Mouse (Mus musculus) lung, adult 2 months (tissue): ENCODE results near the gene Tmem82. TPM values are rescaled to one million over a fixed set of nuclear protein-coding genes. Genes with fewer than 3 reads are reported as not detected.

Experiments used
- DNase-seq: peaks from one replicate; pipeline ENCODE4 v3.0.0; 2022
- H3K4me1 ChIP-seq: fragments of 200-500 bp; 2 replicates; pipeline ENCODE4 v1.6.1; 2011; ENCODE audit warnings: low read length; ENCODE audit not compliant: control insufficient read depth, insufficient read depth
- H3K4me3 ChIP-seq: fragments of 200-500 bp; replicated peaks from 2 replicates; pipeline ENCODE3; 2011; ENCODE audit warnings: low read depth, mild to moderate bottlenecking, control low read depth, low read length; ENCODE audit errors: extremely low read depth
- CTCF ChIP-seq: fragments of 200-500 bp; IDR thresholded peaks from 2 replicates; pipeline ENCODE4 v1.5.1; 2011; ENCODE audit warnings: mild to moderate bottlenecking, low read length, control low read depth; ENCODE audit not compliant: insufficient read depth
- POLR2A ChIP-seq: fragments of 200-500 bp; IDR thresholded peaks from 2 replicates; pipeline ENCODE4 v1.6.1; 2011; ENCODE audit warnings: low read depth, mild to moderate bottlenecking, control low read depth, low read length, borderline replicate concordance; ENCODE audit errors: extremely low read depth
- WGBS: fragments of 180-500 bp; shearing (Covaris S2); methylation state at CpG from one replicate; pipeline ENCODE4 v1.1.7; 2018; 5-methylcytosine and 5-hydroxymethylcytosine counted together
- polyA plus RNA-seq: library from polyadenylated mRNA; depleted of rRNA; stranded (reverse); fragments of >200 nt; gene quantifications from 2 replicates; pipeline ENCODE4 v1.2.3, GENCODE M21; 2012; rRNA removed

Tmem82 gene
- polyA plus RNA-seq: 5.1 and 5.3 TPM in 2 replicates

DNA sequence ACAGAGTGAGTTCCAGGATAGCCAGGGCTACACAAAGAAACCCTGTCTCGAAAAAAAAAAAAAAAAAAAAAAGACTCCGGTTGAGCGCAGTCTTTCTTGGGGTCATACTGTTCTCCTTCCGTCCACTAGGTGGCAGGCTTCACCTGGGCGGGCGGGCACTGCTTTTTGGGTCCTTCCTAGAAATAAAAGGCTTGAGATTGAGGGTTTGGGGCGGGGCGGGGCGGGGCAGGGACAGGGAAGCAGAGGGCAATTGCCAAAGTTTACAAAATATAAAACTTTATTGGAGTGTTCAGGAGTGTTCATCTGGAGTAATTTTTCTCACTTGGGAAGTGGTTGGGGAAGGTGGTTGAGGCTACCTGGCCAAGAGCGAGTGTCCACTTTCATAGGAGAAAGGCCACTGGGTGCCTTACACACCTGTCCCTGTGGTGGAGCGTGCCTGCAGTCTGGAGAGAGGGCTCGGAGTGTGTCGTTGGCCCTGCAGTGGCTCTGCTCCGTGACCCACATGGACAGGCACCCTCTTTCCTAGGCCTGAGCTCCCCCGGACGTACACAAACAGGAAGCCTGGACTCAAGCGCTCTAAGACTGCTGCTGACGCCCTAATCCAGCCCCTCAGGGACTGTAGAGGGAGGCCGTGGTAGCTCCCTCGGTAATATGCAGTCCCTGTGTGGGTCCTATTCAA is at the start of gene Tmem82:
Tmem82 (minus strand) TSS at position 69 of the 679 bp plus-strand sequence.
- H3K4me3 ChIP-seq: peak within 1 kb of the TSS; percentile 30

DNA sequence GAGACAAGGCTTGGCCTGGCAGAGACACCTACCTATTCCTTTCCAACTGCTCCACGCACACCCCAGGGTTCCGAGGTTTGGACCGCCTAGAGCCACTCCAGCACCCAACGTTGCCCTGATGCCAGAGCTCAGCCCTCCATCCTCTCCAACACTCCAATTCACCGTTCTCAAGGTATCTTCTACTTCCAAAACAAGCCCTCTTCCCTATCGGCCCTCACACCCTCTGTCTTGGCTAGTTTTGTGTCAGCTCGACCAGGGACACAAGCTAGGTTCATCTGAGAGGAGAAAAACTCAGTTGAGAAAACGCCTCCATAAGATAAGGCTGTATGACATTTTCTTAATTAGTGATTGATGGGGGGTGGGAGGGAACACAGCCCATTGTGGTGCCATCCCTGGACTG is 46.4 kb upstream of the Tmem82 start, which contains the start of gene Plekhm2:
Plekhm2 (minus strand) TSS at position 101 of the 400 bp plus-strand sequence.
- Histone ChIP-seq H3K4me3 (peak within 1 kb of the TSS; percentile 61), H3K4me1 (peaks cover 6% of the 10 kb centered on the region)
- DNase-seq: no peak
- WGBS: 74% methylated on average over 8 of the region's 8 CpGs
- no peak for TF ChIP-seq POLR2A
- no peak for TF ChIP-seq CTCF

More for the DNA sequence above, at the start of gene Tmem82:
- no peak for TF ChIP-seq POLR2A
- TF ChIP-seq CTCF: peak; percentile 71
- WGBS: 14% methylated on average over 20 of the region's 20 CpGs
- peak; percentile 52 for DNase-seq
- peaks cover 13% of the 10 kb centered on the region for H3K4me1 ChIP-seq

DNA sequence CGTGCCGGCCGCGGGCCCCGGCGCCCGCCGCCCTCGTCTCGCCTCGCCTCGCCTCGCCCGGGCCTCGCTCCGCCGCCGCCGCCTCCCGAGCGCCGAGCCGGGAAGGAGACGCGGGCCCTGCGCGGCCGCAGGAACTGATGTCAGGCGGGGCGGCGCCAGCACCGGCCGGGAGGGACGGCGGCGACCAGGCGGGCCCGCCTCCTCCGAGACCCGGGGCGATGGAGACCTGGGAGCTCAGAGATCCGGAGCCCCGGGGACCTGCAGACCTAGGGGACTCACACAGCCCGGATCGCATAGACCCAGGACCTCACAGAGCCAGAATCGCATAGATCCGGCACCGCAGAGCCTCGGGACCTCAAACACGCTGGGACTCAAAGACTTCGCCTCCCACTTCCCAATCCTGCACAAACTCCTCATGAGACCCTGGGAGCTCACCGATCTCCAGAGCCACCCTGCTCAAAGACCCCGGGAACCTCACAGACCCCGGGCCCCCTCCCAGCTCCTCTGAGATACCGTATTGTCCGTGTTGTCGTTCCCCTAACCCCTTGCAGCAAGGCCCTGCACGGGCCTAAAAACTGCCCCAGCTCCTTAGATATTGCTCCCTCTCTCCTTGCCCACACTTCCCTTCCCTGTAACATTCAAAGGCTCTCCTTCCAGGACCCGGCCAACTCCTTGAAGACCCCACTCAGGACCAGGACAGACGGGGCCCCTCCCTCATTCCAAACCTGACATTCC is 45.7 kb upstream of the Tmem82 start:
- WGBS: under 1% methylated on average over 60 of the region's 60 CpGs
- Histone ChIP-seq H3K4me3 (peak overlapping the region; percentile 61), H3K4me1 (peaks cover 6% of the 10 kb centered on the region)
- DNase-seq: peak; percentile 76
- no peak for TF ChIP-seq CTCF
- TF ChIP-seq POLR2A: peak; percentile 57; the same call in 1 of the 2 replicates

DNA sequence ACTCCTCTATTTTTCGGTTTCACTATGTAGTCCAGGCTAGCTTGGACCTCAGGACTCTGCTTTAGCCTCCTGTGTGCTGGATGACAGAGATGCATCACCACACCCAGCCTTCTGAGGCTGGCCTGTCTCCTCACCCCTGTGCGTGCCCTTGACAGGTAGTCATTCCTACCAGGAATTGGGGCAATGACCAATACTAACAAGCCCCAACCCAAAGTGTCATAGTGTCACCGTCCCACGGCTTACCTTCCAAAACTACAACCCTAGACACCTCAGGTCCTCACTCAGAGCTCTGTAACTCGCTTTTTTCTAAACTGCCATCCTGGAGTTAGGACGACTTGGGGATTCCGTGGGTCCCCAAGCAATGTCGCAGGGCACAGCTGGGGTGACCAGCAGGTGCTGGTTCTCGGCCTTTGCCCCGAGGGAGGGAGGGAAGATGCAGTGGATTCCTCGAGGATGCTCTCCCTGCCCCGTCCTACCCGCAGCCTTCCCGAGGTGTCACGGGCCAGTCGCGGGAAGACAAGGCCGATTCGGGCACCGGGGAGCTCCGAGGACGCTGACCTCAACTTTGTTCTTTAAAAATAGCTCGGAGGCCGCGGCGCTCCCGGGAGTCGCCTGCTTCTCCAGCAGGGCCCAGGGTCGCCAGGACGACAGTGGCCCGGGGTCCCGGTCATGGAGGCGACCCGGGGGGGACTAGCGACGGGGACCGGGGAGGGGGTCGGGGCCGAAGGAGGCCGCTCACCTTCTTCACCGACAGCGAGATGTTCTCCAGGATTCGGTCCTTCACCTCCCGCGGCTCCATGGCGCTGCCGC is 44.9 kb upstream of the Tmem82 start:
- TF ChIP-seq CTCF (no peak), POLR2A (no peak)
- H3K4me3 ChIP-seq: peak overlapping the region; percentile 61
- H3K4me1 ChIP-seq: peaks cover 6% of the 10 kb centered on the region
- 1% methylated on average over 47 of the region's 47 CpGs for WGBS
- peak; percentile 50 for DNase-seq

DNA sequence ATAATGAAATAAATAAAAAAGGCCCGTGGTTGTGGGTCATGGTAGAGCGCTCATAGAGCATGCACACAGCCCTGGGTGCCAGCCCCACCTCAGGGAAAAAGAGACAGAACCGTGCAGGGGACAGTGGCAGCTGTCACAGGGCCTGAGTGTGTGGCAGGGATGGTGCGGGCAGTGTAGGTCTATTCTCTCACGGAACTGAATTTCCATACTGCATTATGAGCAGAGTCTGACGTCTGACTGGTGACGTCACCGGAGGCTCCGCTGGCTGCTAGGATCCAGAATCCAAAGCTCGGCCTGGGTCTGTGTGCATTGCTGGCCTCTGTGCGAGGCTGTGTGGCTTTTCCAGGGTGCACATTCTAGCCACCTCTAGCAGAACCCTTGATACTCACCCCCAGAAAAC is 42.5 kb upstream of the Tmem82 start:
- TF ChIP-seq CTCF (no peak), POLR2A (no peak)
- no peak overlapping the region for H3K4me3 ChIP-seq
- 94% methylated on average over 11 of the region's 11 CpGs for WGBS
- H3K4me1 ChIP-seq: peaks cover 6% of the 10 kb centered on the region
- no peak for DNase-seq

DNA sequence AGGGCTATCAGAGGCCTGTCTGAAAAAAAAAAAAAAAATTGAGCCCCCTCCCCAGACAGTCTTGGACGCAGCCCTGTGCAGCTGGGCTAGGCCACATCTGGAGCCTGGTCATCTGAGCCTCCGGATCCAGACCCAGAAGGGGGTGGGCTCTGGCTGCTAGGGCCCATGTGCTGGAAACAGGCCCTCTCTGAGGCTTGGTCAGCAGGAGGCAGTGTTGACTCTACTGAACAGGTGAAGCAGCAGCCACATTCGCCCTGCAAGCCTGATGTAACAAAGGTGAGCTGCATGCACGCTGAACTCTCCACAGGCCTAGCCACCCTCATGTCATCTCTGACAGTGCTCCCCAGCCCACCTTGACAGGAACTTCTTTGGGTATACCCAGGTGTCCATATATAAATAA is 41.3 kb upstream of the Tmem82 start:
- whole genome bisulfite sequencing: 69% methylated on average over 4 of the region's 4 CpGs
- DNase-seq: no peak
- H3K4me1 ChIP-seq: peaks cover 6% of the 10 kb centered on the region
- H3K4me3 ChIP-seq: no peak overlapping the region
- TF ChIP-seq CTCF: peak; percentile 27; the same call in 1 of the 2 replicates
- TF ChIP-seq POLR2A: no peak

DNA sequence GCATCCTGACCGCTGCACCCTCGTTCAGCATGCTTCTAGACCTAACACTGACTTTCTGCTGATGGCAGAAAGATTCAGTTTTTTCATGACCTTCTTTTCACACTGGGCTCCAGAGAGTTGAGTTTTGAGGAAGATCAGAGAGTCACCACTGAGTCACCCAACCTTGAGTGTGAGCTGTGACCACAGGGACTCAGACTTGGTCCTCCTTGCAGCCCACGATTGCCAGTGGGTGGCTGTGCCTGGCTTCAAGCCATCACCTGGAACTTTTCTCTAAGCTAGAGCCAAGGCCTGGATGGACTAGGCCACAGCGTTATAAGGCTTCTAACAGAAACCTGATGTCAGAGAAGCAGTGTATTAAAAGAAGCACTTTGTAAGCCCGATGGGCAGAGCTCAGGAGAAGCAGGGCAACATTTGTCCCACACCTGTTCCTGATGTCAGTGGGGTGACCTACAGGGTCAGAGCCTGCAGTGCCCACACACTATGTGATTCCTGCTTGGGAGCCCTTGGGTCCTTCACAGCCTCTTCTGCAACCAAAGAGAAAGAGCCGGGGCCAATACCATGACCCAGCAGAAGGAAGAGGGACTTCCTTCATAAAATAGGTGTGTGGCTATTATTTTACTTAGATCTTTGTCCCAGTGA is 40.5 kb upstream of the Tmem82 start:
- 77% methylated on average over 6 of the region's 6 CpGs for WGBS
- H3K4me3 ChIP-seq: no peak overlapping the region
- TF ChIP-seq CTCF (no peak), POLR2A (no peak)
- no peak for DNase-seq
- peaks cover 6% of the 10 kb centered on the region for H3K4me1 ChIP-seq

DNA sequence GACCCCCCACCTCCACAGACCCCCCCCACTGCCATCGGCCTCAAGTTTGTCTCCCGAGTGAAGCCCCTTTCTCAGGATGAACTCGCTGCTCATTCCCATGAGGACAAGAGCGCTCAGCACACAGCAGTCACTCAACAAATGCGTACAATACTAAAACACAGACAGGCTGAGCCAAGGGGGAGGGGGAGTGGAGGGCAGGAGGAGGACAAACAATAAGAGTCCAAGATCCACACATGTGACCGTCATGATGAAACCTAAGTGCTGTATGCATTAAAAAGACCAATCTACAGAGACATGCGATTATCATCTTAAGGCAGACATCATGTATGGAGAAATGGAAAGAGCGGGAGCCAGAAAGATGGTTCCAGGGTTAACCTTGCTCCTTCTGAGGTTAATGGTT is 38.5 kb upstream of the Tmem82 start:
- 74% methylated on average over 8 of the region's 8 CpGs for whole genome bisulfite sequencing
- Histone ChIP-seq H3K4me3 (no peak overlapping the region), H3K4me1 (no peaks in the 10 kb centered on the region; the same call in 1 of the 2 replicates)
- TF ChIP-seq POLR2A: no peak
- no peak for TF ChIP-seq CTCF
- DNase-seq: no peak
